In the genomic region with DNA sequence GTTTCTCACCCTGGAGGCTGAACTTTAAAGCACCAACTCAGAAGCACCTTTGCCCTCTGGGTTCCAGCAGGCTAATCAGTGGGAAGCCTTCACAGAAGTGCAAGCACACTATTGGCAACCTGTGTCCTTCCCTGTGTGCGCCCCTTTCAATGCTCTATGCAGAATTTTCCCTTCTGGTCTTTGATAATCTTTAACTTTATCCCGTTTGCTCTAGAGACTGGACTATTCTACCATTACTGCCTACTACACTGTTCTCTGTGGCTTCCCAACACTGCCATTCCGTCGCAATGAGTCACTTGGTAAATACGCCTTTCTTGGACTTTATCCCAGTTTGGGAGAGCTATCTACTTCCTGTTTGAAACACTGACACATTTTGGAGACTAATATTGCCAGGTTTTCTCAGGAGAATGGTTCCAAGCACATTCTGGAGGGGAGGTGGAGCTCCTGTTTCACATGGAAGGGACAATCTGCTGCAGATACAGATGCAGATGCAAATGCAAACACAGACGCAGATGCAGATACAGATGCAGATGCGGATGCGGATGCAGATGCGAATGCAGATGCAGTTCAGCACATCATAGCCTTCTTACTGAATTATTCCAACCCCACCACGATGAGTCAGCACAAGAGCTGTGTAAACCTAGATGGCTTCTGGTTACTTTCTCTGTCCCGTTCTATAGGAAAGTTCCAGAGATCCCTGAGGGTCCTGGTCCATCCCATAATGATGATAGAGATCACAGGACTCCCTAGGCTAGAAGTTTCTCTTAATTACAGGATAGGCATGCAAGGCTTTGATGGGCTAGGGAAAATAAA, we compare ENCODE assay signal across 9 mouse cellular contexts. TPM values are rescaled to one million over a fixed set of nuclear protein-coding genes. Genes with fewer than 3 reads are reported as not detected.
DNase-seq lines count a peak whose midpoint lies in the region; ATAC-seq and TF ChIP-seq lines count a peak whose summit lies in the region.
"Had no signal": no experiment of that assay in that cellular context is flagged by ENCODE, and none has a peak within 500 bp of the region (broad histone marks: within the 10 kb centered on the region; RNA-seq: fewer than 3 reads in every experiment).

No protein-coding gene starts in this region.

- no peak overlapping the region; the same call in 1 of the 2 replicates for H3K27ac ChIP-seq in kidney, embryonic 14.5 days (ENCODE audit: low read depth, low read length)
- H3K27ac ChIP-seq in liver, embryonic 14.5 days: no peak overlapping the region
- H3K27ac ChIP-seq in hindbrain, embryonic 10.5 days: no peak overlapping the region
- no peak overlapping the region for H3K27ac ChIP-seq in hindbrain, embryonic 13.5 days
- H3K27ac ChIP-seq: limb, embryonic 12.5 days had no signal

- H3K9ac ChIP-seq in kidney, embryonic 14.5 days (ENCODE audit: low read depth, low read length): no peak overlapping the region
- H3K9ac ChIP-seq in liver, embryonic 14.5 days (replicated peaks): no peak overlapping the region
- H3K9ac ChIP-seq in hindbrain, embryonic 13.5 days: no peak overlapping the region
- H3K9ac ChIP-seq: limb, embryonic 12.5 days had no signal

- H3K4me2 ChIP-seq in kidney, embryonic 14.5 days (replicated peaks; ENCODE audit: low read depth, low read length): no peak overlapping the region
- no peak overlapping the region; the same call in 1 of the 2 replicates for H3K4me2 ChIP-seq in liver, embryonic 14.5 days (ENCODE audit: low read depth)
- H3K4me2 ChIP-seq in hindbrain, embryonic 13.5 days: no peak overlapping the region
- H3K4me2 ChIP-seq: limb, embryonic 12.5 days had no signal

- no peaks in the 10 kb centered on the region for H3K36me3 ChIP-seq in kidney, embryonic 14.5 days (ENCODE audit: control insufficient read depth, insufficient read depth, low read length)
- H3K36me3 ChIP-seq in liver, embryonic 14.5 days (replicated peaks; ENCODE audit: control insufficient read depth, insufficient read depth, low read depth): no peaks in the 10 kb centered on the region
- no peaks in the 10 kb centered on the region for H3K36me3 ChIP-seq in hindbrain, embryonic 10.5 days
- no peaks in the 10 kb centered on the region for H3K36me3 ChIP-seq in hindbrain, embryonic 13.5 days
- H3K36me3 ChIP-seq: limb, embryonic 12.5 days had no signal

- H3K4me1 ChIP-seq in kidney, embryonic 14.5 days (ENCODE audit: control insufficient read depth, insufficient read depth, low read length): peaks cover 6% of the 10 kb centered on the region; the same call in 1 of the 2 replicates
- peaks cover 0 to 9% of the 10 kb centered on the region in 2 experiments; a peak in 2 of 4 replicates for H3K4me1 ChIP-seq in liver, embryonic 14.5 days (replicated peaks; ENCODE audit: control insufficient read depth in 2 of 2, insufficient read depth in 2 of 2, low read length in 1 of 2)
- no peaks in the 10 kb centered on the region for H3K4me1 ChIP-seq in hindbrain, embryonic 10.5 days (replicated peaks)
- no peaks in the 10 kb centered on the region for H3K4me1 ChIP-seq in hindbrain, embryonic 13.5 days (replicated peaks)

- H3K4me3 ChIP-seq in kidney, embryonic 14.5 days (ENCODE audit: low read length): no peak overlapping the region
- no peak overlapping the region for H3K4me3 ChIP-seq in liver, embryonic 14.5 days (ENCODE audit: insufficient read depth in 1 of 2, low read depth in 2 of 2, low read length in 2 of 2)
- H3K4me3 ChIP-seq in hindbrain, embryonic 10.5 days: no peak overlapping the region
- no peak overlapping the region for H3K4me3 ChIP-seq in hindbrain, embryonic 13.5 days
- H3K4me3 ChIP-seq: limb, embryonic 12.5 days had no signal

- no peak for TF ChIP-seq CTCF in liver, embryonic 14.5 days (IDR thresholded peaks at IDR 0.05; ENCODE audit: low read depth)

- no peaks in the 10 kb centered on the region for H3K27me3 ChIP-seq in kidney, embryonic 14.5 days (ENCODE audit: control insufficient read depth, insufficient read depth, low read length)
- no peaks in the 10 kb centered on the region for H3K27me3 ChIP-seq in liver, embryonic 14.5 days (ENCODE audit: control insufficient read depth, insufficient read depth, low read length)
- H3K27me3 ChIP-seq in hindbrain, embryonic 10.5 days (ENCODE audit: insufficient read depth, poor library complexity, severe bottlenecking): no peaks in the 10 kb centered on the region
- H3K27me3 ChIP-seq in hindbrain, embryonic 13.5 days: no peaks in the 10 kb centered on the region
- H3K27me3 ChIP-seq: limb, embryonic 12.5 days had no signal

- WGBS in kidney, embryonic 14.5 days: 73% methylated on average over 11 of the region's 11 CpGs
- 54% methylated on average over 11 of the region's 11 CpGs for WGBS in liver, embryonic 14.5 days (ENCODE audit: insufficient replicate concordance)
- WGBS in hindbrain, embryonic 10.5 days: 88% methylated on average over 11 of the region's 11 CpGs
- 88% methylated on average over 11 of the region's 11 CpGs for whole genome bisulfite sequencing in hindbrain, embryonic 13.5 days

- peak; percentile 26; the same call in 1 of the 2 replicates for ATAC-seq in granulocyte monocyte progenitor cell, adult 5-6 weeks (replicated peaks; ENCODE audit: poor library complexity, severe bottlenecking)
- peak; percentile 76 for ATAC-seq in kidney, embryonic 14.5 days (ENCODE audit: low FRiP score, low TSS enrichment)
- peak; percentile 68 for ATAC-seq in liver, embryonic 14.5 days (ENCODE audit: insufficient read depth)
- no peak for ATAC-seq in hindbrain, embryonic 13.5 days (ENCODE audit: low FRiP score)

- H3K9me3 ChIP-seq in kidney, embryonic 14.5 days (ENCODE audit: control insufficient read depth, low read length): no peaks in the 10 kb centered on the region
- no peaks in the 10 kb centered on the region for H3K9me3 ChIP-seq in liver, embryonic 14.5 days (ENCODE audit: control insufficient read depth, low read length)
- no peaks in the 10 kb centered on the region for H3K9me3 ChIP-seq in hindbrain, embryonic 10.5 days
- H3K9me3 ChIP-seq in hindbrain, embryonic 13.5 days: no peaks in the 10 kb centered on the region
- H3K9me3 ChIP-seq: limb, embryonic 12.5 days had no signal

- peak; percentile 2 to 6 for DNase-seq in spleen, postnatal 36 days (ENCODE audit: low spot score in 2 of 2)
- no peak for DNase-seq in spleen, postnatal 14 days (ENCODE audit: low spot score in 2 of 2)
- peak; percentile 17 to 26 (median 22) for DNase-seq in liver, embryonic 14.5 days (ENCODE audit: low read depth in 3 of 3, low spot score in 3 of 3)
- DNase-seq in urinary bladder, postnatal 25 days (ENCODE audit: low spot score): peak; percentile 20
- no peak for DNase-seq in hindbrain, embryonic 10.5 days (ENCODE audit: low spot score)

- TF ChIP-seq EP300 in liver, embryonic 14.5 days (IDR thresholded peaks at IDR 0.05; ENCODE audit: low read depth): no peak

RNA-seq across cellular contexts. Expression of gene Dennd1b, which starts 34.4 kb away (rescaled TPM):
- total RNA-seq in granulocyte monocyte progenitor cell, adult 5-6 weeks (2014; fragmentation: Nextera tagmentation): 33.4 and 35.0 TPM in 2 replicates
- total RNA-seq in granulocyte monocyte progenitor cell, adult 5-6 weeks (2017): 19.0 and 22.0 TPM in 2 replicates
- polyA plus RNA-seq in kidney, embryonic 14.5 days (2014; fragmentation: Nextera tagmentation; extraction: Ambion mirVana): 10.7 and 13.1 TPM in 2 replicates
- 0.62 and 0.78 TPM in 2 replicates for polyA plus RNA-seq in liver, embryonic 14.5 days (2012; rRNA removed)
- 2.2 and 2.3 TPM in 2 replicates for polyA plus RNA-seq in liver, embryonic 14.5 days (2014; fragmentation: Nextera tagmentation; extraction: Ambion mirVana)
- polyA plus RNA-seq in hindbrain, embryonic 10.5 days (2016; fragmentation: Nextera tagmentation; extraction: Ambion mirVana): 9.2 and 10.0 TPM in 2 replicates
- polyA plus RNA-seq in hindbrain, embryonic 13.5 days (2015; fragmentation: Nextera tagmentation; extraction: Ambion mirVana): 10.6 and 11.1 TPM in 2 replicates

Comparison
In these comparisons a context has a peak if more than half of its experiments do, and no peak if none do; other contexts are left out.
1. DNase-seq: peak in spleen, postnatal 36 days (2 of 2), liver, embryonic 14.5 days (3 of 3) and urinary bladder, postnatal 25 days (single experiment); none in spleen, postnatal 14 days (0 of 2) and hindbrain, embryonic 10.5 days (single experiment).